Mouse (Mus musculus) cerebral cortex, adult 2 months (tissue): Measurements from ENCODE around the gene Mgat5.

Experiments used
- WGBS: fragments of 180-500 bp; shearing (Covaris S2); methylation state at CpG from one replicate; pipeline ENCODE4 v1.1.7; 2018; 5-methylcytosine and 5-hydroxymethylcytosine counted together

Mgat5 gene

DNA sequence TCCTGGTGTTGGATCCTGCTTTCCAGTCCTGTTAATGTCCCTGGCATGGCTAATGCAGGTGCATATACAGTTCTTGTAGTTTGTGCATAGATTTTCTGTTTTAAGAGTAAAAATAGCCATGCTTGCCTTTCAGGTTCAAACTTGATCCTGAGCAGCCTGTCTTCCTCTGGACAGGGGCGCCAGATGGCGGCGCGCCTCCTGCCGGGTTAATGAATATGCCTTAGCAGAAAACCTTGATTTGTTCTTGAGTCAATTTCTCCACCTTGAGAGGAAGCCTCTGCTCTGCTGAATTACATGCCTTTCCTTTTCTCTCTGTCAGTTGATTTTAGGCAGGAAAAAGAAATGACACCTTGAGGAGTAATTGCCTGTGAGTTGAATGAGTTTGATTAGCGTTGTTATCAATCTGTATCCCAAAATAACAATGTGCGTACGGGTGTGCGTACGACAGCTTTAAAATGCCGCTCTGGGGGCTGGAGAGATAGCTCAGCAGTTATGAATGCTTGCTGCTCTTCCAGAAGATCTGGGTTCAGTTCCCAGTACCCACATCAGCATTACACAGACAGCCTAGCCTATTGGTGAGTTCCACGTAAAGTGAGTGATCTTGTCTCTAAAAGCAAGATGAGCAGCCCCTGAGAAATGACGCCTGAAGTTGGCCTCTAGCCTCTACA lies 57.5 kb downstream of the Mgat5 start:
- WGBS = 81% methylated on average over 13 of the region's 13 CpGs

DNA sequence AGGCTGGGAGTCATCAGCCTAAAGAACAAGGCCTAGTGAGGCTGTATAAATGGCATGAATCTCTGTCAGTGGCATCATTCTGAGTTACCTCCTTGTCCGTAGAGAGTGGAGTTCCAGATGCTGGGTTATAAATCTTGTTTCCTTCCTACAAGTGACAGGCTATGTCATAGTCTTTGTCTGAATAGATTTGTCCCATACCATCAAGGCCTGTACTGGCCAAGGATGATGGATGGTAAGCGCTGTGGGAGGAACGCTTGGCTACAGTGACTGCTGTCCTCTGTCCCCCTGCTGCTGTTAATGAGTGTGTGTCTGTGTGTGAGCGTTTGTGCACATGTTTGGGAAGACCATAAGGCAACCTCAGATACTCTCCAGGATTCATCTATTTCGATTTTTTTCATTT lies 63.2 kb downstream of the Mgat5 start:
- WGBS = 90% methylated on average over 5 of the region's 5 CpGs

DNA sequence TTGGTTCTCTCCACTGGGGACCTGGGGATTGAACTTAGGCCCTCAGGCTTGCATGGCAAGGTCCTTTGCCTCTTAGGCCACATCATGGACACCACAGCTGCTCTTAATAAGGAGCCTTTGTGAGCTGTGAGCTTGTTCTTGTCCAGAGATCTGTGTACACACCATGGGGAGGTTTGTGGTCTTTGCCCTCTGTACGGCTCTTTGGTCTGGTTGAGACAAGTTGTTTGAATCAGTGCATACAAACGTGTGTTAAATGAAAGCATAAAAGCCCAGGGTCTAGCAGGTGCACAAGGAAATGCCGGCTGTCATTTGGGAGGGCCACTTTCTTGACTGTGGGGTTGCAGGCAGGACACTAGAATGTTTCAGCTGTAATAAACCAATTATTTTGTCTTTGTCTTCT lies 64.5 kb downstream of the Mgat5 start:
- 80% methylated on average over 3 of the region's 3 CpGs for WGBS

DNA sequence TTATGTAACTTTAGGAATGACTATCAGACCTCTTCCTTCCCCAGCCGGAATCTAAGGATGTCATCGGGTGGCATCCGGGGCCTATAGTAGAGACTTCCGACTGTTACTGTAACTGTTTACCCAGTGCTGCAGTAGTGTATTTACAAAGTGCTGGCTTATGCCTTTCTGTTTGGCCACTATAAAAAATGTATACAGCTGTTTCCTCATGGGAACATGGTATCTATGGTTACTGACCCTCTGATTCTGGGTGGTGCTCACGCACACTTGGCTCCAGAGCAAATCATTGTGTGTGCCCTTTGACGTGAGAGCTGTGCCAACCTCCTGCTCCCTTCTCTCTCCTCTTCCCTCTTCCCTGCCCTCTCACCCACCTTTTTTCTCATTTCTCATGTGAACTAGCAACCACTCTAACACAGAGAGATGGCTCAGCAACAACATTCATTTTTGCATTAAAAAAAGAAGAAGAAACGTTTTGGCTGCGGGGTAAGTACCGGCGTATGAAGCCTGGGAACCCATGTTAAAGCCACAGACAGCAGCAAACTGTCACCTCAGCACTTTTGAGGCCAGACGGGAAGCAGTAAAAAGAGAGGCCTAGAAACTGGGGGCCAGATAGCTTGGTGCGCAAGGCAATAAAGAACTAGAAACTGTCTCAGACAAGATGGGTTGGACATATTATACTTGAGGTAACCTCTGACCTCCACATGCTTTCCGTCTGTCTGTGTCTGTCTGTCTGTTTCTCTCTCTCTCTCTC lies 65.6 kb downstream of the Mgat5 start:
- WGBS = 53% methylated on average over 13 of the region's 13 CpGs

DNA sequence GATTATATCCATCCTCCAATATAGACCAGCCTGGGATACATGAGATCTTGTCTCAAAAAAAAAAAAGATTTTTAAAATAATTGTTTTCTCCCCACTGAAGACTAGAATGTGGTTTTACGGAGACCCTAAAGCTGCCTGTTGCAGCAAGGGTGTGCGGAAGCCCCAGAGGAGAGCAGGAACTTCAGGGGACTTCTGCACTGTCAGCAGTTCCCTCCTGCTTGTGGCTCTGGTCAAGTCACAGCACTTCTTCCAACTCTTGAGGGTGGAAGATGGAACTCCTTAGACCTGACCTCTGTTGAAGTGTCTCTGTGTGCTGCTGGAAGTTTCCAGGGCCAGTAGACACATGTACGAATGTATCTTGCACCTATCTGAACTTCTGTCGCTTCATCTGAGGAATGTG lies 66.3 kb downstream of the Mgat5 start:
- 93% methylated on average over 4 of the region's 4 CpGs for whole genome bisulfite sequencing

DNA sequence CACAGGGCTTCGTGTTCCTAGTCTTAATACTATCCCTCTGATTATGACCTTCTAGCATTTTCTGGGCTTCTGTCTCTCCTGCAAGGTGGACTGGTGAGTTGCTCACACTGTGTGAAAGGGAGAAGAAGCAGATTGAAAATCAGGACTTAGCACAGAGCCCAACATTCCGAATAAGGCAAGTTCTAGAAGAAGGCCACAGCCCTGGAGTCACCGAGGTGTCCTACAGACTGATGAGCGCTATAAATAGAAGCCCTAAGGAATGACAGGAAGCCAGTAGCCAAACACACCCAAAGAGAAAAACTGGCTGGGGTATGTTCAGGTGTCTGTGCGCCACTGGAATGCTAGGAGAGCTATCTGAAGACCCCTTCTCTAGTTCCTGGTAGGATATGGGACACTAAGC lies 68.5 kb downstream of the Mgat5 start:
- 84% methylated on average over 5 of the region's 5 CpGs for WGBS

DNA sequence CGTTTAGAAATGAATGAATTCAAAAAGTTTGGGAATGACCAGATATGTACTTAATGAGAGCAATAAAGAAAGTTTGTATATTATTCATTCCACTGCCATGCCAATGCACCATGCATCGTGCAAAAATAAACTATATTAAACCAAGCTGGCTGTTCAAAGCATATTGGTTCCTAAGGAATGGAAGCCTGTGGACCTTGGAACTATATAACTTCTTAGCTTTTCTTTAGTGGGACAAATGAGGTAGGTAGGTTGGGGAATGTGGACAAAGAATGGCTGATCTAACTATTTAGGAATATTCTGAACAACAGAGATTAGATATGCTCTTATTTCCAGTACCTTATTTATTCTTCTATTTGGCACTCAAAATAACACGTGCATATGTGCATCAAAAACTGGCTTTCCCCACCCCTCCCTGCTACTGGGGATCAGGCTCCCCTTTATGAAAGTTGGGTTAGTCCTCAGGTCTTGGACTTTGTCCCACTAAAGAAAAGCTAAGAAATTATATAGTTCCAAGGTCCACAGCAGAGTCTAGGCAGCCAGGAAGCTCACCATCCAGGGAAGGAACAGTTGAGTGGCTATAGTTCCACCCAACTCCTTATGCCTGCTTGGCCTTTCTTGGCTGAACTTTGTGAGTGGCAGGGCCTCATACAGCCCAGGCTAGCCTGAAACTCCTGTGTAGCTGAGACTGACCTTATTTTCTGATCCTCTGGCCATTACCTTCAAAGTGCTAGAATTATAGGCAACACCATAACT lies 70.9 kb downstream of the Mgat5 start:
- WGBS = 90% methylated on average over 3 of the region's 3 CpGs

DNA sequence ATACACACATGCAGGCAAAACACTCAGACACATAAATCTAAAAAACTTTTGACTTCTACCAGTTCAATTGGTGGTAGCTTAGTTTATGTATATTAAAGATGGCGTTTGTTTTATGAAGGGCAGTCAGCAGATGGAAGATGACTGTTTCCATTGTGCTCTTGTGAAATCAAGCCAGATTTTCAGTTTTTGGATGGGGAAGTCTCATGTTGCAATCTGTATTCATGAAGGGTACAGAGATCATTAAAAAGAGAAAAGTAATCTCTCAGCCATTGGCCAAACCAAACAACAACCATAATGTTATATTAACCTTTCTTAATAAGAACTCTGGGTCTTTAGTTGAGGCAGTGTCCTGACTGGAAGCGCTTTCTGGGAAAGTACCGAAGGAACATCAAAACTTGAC lies 73.3 kb downstream of the Mgat5 start:
- WGBS = 91% methylated on average over 3 of the region's 3 CpGs

DNA sequence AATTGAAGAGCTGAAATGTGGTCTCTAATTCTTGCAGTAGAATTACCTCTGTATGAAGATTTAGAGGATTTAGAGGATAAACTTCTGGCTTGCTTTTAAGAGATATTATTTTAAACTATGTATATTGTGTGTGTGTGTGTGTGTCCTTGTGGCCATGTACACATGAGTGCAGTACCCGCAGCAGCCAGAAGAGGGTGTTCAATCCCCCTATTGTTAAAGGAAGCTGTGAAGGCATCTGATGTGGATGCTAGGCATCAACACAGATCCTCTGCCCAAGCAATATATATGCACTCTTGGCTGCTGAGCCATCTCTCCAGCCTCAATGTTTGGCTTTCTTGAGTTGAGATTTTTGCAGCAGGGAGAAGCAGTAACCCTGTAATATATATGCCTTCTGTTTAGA lies 75.4 kb downstream of the Mgat5 start:
- WGBS = 100% methylated on average over 1 of the region's 1 CpGs

DNA sequence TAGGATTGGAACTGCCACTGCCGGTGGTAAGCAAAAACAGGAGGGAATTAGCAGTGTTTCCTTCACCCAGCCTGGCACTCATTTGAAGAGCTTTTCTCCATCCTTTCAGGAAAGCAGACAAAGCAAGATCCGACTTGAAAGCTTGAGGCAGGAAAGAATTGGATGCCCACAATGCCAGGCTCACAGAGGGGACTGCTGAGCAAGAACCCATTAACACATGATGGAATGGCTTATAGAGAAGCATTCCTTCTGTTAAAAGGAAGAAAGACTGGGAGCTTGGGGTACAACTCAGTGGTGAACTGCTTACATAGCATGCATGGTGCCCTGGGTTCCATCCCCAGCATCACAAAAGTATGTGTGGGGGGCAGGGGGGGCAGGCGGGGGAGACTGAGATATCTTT lies 80.2 kb downstream of the Mgat5 start:
- WGBS = 56% methylated on average over 3 of the region's 3 CpGs

DNA sequence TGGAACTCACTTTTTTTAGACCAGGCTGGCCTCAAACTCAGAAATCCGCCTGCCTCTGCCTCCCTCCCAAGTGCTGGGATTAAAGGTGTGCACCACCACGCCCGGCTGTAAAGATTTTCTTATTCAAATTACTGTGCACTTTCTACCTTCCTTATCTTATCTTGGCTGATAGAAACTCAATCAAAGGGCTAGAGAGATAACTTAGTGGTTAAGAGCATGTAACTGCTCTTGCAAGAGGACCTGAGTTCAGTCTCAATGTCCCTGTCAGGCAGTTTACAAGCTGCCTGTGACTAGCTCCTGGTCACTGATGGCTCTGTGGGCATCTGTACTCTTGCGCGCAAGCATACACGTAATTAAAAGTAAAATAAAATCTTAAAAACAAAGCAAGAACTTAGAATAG lies 82.7 kb downstream of the Mgat5 start:
- 96% methylated on average over 6 of the region's 6 CpGs for WGBS

DNA sequence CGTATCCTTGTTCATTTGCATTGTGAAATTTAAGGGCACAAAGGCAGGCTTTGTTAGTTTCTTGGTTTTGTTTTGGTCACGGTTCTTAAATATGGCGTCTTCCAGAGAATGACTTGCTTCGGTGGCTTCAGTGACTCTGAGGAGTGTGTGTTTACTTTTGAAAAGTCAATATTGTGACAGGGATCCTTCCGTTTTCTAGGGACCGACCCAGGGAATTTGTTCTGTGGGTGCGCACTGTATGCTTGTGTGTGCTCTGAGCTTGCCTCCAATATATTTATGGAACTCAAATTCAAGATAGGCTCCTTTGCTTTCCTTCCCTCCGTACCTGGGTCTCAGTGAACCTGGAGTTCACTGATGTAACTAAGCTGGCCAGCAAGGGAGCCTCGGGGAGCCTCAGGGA lies 86.1 kb downstream of the Mgat5 start:
- WGBS = 66% methylated on average over 9 of the region's 9 CpGs

DNA sequence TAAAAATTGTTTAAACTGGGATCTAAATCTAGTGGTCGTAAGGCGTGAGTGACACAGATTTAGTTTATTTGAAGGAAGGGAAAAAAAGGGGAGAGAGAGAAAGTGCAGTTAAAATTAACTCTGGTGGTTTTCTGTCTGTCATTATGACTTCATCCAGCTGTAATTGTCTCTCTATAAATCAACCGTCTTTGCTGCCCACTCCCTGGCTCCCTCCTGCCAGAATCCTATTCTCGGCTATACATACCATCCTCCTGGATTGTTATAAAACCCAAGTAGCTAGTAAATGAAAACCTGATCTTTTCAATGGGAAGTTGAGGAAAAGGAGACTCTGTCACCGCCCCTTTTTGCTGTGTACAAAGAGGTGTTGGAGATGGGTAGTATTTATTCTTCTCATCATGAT lies 88.5 kb downstream of the Mgat5 start:
- WGBS = 58% methylated on average over 5 of the region's 5 CpGs

DNA sequence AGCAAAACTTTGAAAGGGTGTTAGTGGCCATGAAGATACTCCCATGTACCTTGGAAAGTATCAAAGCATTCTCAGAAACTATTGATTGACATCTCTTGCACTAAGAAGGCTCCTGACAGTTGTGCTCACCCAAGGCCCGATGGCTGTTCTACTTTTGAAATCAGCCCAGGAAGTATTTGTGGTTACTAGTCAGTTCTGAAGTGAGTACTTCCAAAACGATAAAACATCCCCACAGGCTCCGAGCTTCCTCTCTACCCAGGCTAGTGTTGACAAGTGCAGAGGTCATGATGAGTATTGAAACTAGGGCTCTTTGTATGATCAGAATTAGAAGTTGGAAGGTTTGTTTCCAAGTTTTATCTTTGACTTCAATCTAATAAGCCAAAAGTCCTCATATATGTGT lies 92.0 kb downstream of the Mgat5 start:
- WGBS = 71% methylated on average over 3 of the region's 3 CpGs

DNA sequence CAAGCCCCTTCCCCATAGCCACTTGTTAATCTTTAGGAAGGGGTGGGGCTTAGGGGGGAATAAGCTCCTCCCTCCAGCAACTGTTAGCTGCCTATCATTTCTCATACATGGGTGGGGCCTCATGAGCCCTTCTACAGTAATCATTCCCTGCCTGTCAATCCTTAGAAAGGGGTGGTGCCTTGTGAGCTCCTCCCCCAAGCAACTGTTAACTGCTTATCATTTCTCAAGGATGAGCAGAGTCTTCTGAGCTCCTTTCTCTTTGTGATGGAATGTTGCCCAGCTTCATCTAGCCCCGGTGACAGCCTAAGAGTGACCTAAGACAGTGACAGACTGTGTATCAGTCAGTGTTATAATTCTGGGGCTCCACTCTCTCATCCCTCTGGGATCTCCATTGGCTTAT lies 95.0 kb downstream of the Mgat5 start:
- WGBS = 85% methylated on average over 1 of the region's 1 CpGs

DNA sequence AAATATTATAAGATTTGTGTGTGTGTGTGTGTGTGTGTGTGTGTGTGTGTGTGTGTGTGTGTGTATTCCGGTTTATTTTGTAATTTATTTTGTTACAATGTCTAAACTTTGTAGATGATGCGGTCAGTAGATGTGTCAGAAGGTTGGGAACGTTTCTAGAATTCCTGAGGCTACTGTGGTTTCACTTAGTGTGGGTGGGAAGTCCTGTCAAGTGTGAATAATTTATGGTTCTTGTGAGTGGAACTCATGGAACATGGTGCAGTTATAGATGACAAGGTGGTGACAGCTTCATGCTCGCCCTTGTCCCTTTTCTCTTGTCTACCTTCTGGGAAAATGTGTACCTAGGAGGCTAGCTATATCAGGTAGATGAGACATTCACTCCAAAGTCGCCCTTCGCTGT lies 96.2 kb downstream of the Mgat5 start:
- 87% methylated on average over 6 of the region's 6 CpGs for WGBS

DNA sequence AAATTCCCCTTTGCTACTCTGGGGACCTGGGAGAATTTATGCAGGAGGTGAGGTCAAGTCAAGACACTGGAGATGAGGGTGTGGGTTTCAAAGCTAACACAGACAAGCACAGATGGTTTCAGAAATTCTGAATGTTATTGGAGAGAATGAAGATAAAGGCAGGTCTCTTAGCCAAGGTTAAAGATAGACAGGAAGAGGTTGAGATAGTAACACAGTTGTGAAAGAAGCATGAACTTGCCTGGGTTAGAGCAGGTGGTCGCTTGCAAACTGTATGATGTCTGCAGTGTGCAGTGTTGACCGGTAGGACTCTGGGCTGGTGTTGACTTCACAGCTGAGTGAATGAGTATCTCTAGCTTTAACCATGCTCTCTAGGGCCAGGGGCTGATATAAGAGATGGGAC lies 97.8 kb downstream of the Mgat5 start:
- 93% methylated on average over 2 of the region's 2 CpGs for WGBS

DNA sequence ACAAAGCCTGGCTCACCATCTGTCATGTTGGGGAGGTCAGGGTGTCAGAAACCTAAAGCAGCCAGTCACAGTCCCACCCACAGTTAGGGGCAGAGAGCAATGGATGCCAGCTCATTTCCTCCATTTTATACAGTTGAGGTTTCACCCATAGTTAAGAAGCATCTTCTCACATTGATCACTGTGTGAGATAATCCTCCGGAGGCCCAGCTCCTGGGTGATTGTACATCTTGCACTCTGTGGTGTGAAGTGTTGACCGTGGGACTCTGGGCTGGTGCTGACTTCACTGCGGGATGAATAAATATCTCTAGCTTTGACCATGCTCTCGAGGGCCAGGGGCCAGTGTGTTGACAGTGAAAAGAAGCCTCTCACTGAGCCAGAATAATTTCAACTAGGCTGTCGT lies 99.0 kb downstream of the Mgat5 start:
- 75% methylated on average over 5 of the region's 5 CpGs for WGBS

DNA sequence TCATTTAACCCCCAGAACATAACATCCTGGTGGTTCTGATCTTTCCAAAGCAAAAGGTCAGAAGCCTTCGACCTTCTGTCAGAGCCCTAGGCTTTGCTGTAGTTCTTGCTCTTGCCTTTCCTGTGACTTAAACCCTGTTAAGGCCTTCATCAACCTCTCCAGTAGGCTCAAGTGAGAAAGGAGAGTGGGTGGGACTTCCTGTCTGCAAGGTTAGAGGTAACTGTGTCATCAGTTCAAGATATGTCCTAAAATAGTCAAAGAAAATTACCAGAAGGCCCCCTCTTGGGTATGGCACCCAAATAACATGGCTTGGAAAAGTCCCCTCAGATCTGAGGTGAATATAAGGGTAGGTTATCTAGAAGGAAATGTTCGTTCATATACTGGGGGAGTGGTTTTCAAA lies 99.5 kb downstream of the Mgat5 start:
- WGBS = 98% methylated on average over 2 of the region's 2 CpGs

DNA sequence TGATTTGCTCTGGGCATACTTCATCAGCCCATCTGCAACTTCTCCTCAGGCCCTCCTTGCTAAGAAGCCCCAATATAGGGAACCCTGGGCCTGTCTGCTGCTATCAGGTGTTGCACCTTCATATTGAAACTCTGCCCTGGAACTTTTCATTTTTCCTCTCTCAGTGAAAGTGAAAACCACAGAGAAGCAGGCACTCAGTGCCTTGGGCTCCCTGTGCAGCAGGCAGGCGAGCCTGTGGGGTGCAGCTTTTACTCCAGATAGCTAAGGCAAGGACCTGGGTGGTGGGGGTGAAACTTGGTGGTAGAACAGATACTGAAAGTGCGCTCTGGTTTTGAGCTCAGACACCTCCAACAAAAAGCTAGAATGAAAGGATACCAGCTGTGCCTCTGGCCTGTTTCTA lies 100.8 kb downstream of the Mgat5 start:
- 81% methylated on average over 2 of the region's 2 CpGs for WGBS

DNA sequence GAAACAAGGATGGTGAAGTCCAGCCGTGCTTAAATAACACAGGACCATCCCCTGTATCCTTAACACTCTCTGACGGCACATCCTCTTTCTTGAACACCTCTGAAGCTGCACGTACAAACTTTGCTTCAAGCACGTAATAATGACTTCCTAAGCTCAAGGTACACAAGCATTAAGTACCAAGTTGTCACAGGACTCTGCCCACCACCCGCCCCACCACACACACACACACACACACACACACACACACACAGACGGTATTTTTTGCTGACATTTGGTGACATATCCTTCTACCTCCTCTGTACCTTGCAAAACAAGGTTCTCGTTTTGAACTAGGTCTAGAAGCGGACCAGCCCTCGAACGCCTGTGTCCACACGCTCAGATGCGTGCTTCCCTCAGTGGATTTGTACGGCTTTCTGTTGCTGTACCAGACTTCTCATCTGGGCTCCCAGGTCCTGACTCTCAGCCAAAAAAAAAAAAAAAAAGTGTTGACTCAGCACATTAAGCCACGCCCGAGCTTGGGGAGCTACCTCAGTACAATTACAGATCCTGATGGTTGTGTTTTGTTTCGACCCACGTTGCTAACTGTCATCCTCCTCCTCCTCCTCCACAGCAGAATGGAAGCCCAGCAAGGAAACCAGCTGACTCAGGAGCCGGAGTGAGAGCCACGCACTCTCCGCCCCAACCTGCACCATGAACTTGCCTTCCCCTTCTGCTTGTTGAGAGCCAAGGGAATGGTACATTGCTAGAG lies 101.4 kb downstream of the Mgat5 start:
- 70% methylated on average over 20 of the region's 20 CpGs for WGBS

DNA sequence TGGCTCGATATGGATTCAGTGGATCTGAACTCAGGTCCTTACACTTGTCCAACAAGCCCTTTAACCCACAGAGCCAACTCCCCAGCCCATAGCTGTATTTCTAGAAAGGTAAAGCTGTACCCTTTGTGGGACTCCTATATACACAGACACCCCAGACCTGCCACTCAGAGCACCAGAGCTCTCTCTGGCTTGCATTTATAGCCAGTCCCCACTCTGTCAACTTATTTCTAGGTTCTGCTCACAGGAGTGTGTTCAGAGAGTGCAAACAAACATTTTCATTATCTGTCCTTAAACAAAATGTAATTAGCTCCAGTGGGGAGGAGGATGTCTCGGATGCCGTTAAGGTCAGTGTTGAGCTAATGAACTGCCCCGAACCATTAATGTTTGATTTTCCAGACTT lies 102.5 kb downstream of the Mgat5 start:
- 83% methylated on average over 4 of the region's 4 CpGs for WGBS
